Mouse (Mus musculus): ENCODE data around the gene Gchfr.

DNA sequence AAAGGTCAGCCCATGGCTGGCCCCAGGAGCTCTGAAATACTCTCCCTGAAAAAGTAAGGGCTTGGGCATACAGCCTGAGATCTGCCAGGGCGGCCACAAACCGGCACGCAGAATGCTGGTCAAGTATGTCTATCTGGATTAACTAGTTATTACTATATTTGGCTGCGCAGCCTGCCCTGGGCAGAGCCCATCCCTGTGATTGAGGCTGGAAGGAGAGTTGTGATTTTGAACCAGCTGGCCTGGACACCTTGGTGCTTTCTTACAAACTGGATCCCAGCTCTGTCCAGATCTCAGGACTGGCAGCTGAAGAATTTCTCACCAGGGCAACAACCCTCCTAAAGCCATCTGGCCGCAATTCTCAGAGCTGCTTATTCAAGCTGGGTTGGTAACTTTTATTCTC lies 26.6 kb downstream of the Gchfr start:
- TF ChIP-seq CTCF (IDR thresholded peaks at IDR 0.05; ENCODE audit: low read depth) (no peak), EP300 (IDR thresholded peaks at IDR 0.05; ENCODE audit: low read depth) (no peak)
